Mouse (Mus musculus) hindbrain, embryonic 15.5 days (tissue): ENCODE data around the gene AC109138.7. TPM values are rescaled to one million over a fixed set of nuclear protein-coding genes. Genes with fewer than 3 reads are reported as not detected.

Experiments used
- ATAC-seq: fragments of 200-750 bp; cut with Nextera tagmentation; 2 replicates; pipeline ENCODE4 v1.8.0; 2017; ENCODE audit warnings: low read depth, moderate number of reproducible peaks, moderate TSS enrichment; ENCODE audit not compliant: low FRiP score
- H3K27ac ChIP-seq: fragments of 300-500 bp; sonication (generic); replicated peaks from 2 replicates; pipeline ENCODE4 v1.5.1; 2015; ENCODE audit warnings: mild to moderate bottlenecking, inconsistent platforms
- H3K27me3 ChIP-seq: fragments of 300-500 bp; sonication (generic); 2 replicates; pipeline ENCODE4 v1.6.1; 2015; ENCODE audit warnings: control low read depth, inconsistent platforms
- H3K36me3 ChIP-seq: fragments of 300-500 bp; sonication (generic); 2 replicates; pipeline ENCODE4 v1.6.1; 2015; ENCODE audit warnings: control low read depth, inconsistent platforms
- H3K4me1 ChIP-seq: fragments of 300-500 bp; sonication (generic); replicated peaks from 2 replicates; pipeline ENCODE4 v1.6.1; 2015; ENCODE audit warnings: control low read depth, inconsistent platforms
- H3K4me2 ChIP-seq: fragments of 300-500 bp; sonication (generic); 2 replicates; pipeline ENCODE4 v1.6.1; 2015; ENCODE audit warnings: moderate library complexity, mild to moderate bottlenecking, inconsistent platforms
- H3K4me3 ChIP-seq: fragments of 300-500 bp; sonication (generic); 2 replicates; pipeline ENCODE4 v1.5.1; 2015; ENCODE audit warnings: mild to moderate bottlenecking, inconsistent platforms
- H3K9ac ChIP-seq: fragments of 300-500 bp; sonication (generic); 2 replicates; pipeline ENCODE4 v1.6.1; 2015; ENCODE audit warnings: inconsistent platforms
- H3K9me3 ChIP-seq: fragments of 300-500 bp; sonication (generic); 2 replicates; pipeline ENCODE4 v1.6.1; 2016; ENCODE audit warnings: control low read depth, inconsistent platforms
- WGBS: fragments of 180-500 bp; shearing (Covaris S2); methylation state at CpG from one replicate; pipeline ENCODE4 v1.1.7; 2015; 5-methylcytosine and 5-hydroxymethylcytosine counted together
- polyA plus RNA-seq: library from polyadenylated mRNA; unstranded; fragments of >200 nt; fragmentation: Nextera tagmentation; extraction: Ambion mirVana; gene quantifications from 2 replicates; pipeline ENCODE4 v1.2.1, GENCODE M21; 2015

The AC109138.7 gene
- polyA plus RNA-seq, result not detected in 2 replicates

DNA sequence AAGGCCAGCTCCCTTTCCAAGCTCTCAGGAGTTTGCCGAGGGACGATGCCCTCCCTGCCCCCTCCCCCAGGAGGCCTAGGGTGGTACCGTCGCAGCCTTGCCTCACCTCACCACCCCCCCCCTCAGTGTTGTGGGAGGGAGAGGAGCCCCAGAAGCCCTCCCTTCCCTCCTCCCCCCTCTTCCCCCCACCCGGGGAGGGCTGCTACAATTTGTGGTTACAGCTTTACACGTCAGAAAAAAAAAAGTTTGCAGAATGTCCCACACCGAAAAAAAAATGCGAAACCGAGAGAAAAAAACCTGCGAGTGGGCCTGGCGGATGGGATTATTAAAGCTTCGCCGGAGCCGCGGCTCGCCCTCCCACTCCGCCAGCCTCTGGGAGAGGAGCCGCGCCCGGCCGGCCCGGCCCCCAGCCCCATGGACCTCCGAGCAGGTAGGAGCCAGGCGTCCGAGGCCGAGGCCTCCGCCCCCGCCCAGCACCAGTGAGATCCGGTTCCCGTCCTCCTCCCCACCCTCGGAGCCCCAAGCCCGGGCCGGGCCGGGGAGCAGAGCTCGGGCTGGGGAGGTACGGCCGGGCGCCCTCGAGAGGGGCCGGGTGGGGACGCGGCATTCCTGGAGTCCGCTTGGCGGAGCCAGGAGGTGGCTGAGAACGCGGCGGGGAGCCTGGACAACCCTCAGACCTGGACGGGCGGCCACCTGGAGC, at the start of gene AC109138.7, which contains the start of gene Clcf1:
AC109138.7 (plus strand) TSS at position 287 of the 700 bp plus-strand sequence.
Clcf1 (plus strand) TSS at position 168 of the 700 bp plus-strand sequence.
- peak within 1 kb of the TSS; percentile 97 for H3K4me2 ChIP-seq
- under 1% methylated on average over 44 of the region's 49 CpGs for WGBS
- H3K27me3 ChIP-seq, result peaks cover 56% of the 10 kb centered on the region

DNA sequence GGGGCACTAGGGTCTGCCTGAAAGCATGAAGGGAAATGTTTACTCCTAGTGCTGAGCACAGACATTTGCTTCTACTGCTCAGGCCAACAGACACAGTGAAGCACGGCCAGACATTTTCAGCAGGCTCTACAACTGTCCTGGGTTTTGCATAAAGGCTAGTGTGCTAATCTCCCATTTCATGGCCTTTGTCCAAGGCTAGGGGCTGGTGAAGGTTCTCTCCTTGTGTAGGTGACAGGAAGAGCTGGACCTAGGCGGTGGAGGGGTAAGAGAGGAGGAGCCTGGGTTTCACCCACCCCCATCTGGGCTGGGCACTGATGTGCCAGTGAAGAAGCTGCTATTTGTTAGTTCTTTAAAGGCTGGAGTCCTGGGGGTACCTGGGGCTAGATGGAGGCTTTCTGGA, 49.4 kb upstream of the AC109138.7 start:
- WGBS, result 76% methylated on average over 2 of the region's 2 CpGs
- Histone ChIP-seq H3K27ac (no peak overlapping the region), H3K9me3 (no peaks in the 10 kb centered on the region), H3K4me1 (peaks cover 22% of the 10 kb centered on the region), H3K9ac (no peak overlapping the region), H3K4me3 (no peak overlapping the region), H3K36me3 (peaks cover 9% of the 10 kb centered on the region), H3K4me2 (no peak overlapping the region), H3K27me3 (no peaks in the 10 kb centered on the region)
- ATAC-seq, result no peak

More for the DNA sequence above, at the start of gene AC109138.7, which contains the start of gene Clcf1:
- no peak for ATAC-seq
- H3K27ac ChIP-seq, result 0 out of 2 replicates have a peak within 1 kb of the TSS, but pooled peaks have one; percentile 15
- H3K4me3 ChIP-seq, result peak within 1 kb of the TSS; percentile 49
- no peaks in the 10 kb centered on the region for H3K36me3 ChIP-seq
- peaks cover 38% of the 10 kb centered on the region for H3K4me1 ChIP-seq
- no peaks in the 10 kb centered on the region for H3K9me3 ChIP-seq
- peak within 1 kb of the TSS; percentile 46 for H3K9ac ChIP-seq

DNA sequence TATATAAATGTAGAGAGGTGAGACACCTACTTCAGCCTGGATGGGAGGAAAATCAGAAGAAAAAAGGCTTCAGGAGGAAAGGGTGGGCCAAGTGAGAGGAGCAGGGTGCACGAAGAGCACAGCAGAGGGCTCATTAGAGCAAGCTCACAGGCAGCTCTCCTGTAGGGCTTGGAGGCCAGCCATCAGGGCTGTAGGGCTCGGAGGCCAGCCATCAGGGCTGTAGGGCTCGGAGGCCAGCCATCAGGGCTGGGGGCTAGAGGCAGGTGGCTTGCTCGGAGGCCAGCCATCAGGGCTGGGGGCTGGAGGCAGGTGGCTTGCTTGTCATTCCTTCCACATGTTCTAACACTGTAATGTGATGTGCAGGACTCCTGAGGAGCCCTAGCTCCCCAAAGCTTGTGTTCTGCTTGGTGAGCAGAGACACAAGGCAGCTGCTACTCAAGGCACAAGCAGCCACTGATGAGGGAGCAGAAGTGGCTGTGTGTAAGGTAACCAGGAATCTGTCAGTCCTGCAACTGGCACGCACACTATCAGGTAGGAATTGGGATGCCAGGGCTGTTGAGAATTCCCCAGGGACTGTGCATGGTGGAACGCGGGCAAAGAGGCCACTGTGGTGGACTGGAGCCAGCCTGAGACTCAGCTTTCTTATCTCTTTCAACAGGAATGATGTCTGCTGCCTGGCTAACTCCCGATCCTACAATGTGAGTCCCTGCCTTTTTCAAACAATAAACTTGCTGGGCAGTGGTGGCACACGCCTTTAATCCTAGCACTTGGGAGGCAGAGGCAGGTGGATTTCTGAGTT, 47.3 kb upstream of the AC109138.7 start:
- Histone ChIP-seq H3K27ac (no peak overlapping the region), H3K4me1 (peaks cover 29% of the 10 kb centered on the region), H3K36me3 (no peaks in the 10 kb centered on the region), H3K4me2 (no peak overlapping the region), H3K9me3 (no peaks in the 10 kb centered on the region), H3K9ac (no peak overlapping the region), H3K4me3 (no peak overlapping the region), H3K27me3 (no peaks in the 10 kb centered on the region)
- 73% methylated on average over 9 of the region's 9 CpGs for WGBS
- no peak for ATAC-seq

DNA sequence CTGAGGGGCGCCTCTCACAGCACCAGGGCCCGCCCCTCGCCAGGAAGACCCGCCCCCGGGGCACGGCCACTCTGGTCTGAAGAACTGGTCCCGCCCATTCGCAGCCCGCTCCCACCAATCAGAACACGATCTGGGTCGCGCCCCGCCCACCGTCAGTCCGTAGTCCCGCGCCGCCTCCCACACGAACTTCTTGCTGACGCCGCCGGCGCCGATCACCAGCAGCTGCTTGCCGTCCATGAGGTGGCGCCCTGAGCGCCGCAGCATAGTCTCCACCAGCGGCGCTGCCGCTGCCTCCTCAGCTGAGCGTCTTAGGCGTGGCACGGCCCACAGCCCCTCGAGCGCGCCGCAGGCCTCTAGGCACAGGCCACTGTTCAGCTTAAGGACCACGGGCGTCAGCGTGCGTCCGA, 44.8 kb upstream of the AC109138.7 start:
- no peaks in the 10 kb centered on the region for H3K27me3 ChIP-seq
- H3K36me3 ChIP-seq, result no peaks in the 10 kb centered on the region
- H3K9ac ChIP-seq, result peak overlapping the region; percentile 64
- H3K4me3 ChIP-seq, result peak overlapping the region; percentile 43
- under 1% methylated on average over 41 of the region's 43 CpGs for WGBS
- H3K4me1 ChIP-seq, result peaks cover 11% of the 10 kb centered on the region
- peak overlapping the region; percentile 83 for H3K4me2 ChIP-seq
- H3K27ac ChIP-seq, result peak overlapping the region; percentile 93
- peak; percentile 95 for ATAC-seq
- no peaks in the 10 kb centered on the region for H3K9me3 ChIP-seq

DNA sequence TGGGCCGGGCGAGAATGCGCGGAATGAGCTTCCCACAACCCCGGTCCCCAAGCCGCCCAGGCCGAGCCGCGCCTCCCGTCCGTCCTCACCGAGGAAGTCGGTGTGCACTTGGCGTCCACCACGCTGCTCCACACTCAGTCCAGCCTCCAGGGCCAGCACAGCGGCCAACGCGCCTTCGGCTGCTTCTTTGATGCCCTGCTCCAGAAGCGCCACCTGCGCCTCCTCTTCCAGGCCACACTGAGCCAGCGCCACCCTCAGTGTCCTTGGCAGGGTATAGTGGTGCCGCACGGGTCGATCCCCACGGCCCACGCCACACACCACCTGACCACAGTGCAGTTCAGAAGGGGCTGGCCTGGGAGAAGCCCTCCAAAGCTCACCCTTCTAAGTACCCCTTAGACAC, 44.3 kb upstream of the AC109138.7 start:
- Histone ChIP-seq H3K4me1 (peaks cover 11% of the 10 kb centered on the region), H3K9me3 (no peaks in the 10 kb centered on the region), H3K4me2 (peak overlapping the region; percentile 83), H3K9ac (peak overlapping the region; percentile 64), H3K27me3 (no peaks in the 10 kb centered on the region), H3K36me3 (no peaks in the 10 kb centered on the region), H3K4me3 (peak overlapping the region; percentile 43), H3K27ac (peak overlapping the region; percentile 93)
- ATAC-seq, result peak; percentile 65
- 4% methylated on average over 27 of the region's 27 CpGs for WGBS

DNA sequence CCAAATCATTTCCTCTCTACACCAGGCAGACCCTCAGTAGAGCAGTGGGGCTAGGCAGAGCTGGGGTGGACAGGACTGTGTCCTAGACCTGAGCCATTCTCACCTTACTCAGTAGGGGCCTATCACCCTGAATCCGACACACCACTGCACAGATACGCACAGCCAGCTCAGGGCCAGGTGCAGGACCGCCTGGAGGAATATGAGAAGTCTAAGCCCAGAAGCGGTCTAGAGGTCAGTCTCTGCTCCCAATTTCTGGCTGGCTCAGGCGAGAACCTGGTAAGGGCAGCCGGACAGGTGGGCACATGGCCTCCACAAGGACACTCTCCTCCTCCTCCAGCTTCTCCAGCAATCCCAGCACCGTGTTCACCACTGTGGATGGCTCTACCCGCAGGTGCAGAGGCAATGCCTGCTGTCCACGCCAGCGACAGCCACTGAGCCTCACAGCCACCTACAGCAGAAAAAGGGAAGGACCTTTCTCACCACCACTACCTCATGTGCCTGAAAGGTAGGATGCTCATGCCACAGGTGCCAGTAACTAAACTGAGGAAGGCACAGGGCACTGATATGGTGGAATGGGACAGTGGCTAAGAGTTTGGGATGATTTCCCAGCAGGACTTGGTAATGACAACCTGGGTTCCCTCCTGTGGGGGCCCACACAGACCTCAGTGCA, 43.3 kb upstream of the AC109138.7 start:
- no peak for ATAC-seq
- WGBS, result 93% methylated on average over 10 of the region's 10 CpGs
- Histone ChIP-seq H3K4me2 (no peak overlapping the region), H3K4me1 (peaks cover 20% of the 10 kb centered on the region), H3K36me3 (no peaks in the 10 kb centered on the region), H3K9ac (no peak overlapping the region; the same call in 1 of the 2 replicates), H3K27me3 (no peaks in the 10 kb centered on the region), H3K4me3 (no peak overlapping the region), H3K9me3 (no peaks in the 10 kb centered on the region), H3K27ac (0 out of 2 replicates have a peak overlapping the region, but pooled peaks have one; percentile 93)

DNA sequence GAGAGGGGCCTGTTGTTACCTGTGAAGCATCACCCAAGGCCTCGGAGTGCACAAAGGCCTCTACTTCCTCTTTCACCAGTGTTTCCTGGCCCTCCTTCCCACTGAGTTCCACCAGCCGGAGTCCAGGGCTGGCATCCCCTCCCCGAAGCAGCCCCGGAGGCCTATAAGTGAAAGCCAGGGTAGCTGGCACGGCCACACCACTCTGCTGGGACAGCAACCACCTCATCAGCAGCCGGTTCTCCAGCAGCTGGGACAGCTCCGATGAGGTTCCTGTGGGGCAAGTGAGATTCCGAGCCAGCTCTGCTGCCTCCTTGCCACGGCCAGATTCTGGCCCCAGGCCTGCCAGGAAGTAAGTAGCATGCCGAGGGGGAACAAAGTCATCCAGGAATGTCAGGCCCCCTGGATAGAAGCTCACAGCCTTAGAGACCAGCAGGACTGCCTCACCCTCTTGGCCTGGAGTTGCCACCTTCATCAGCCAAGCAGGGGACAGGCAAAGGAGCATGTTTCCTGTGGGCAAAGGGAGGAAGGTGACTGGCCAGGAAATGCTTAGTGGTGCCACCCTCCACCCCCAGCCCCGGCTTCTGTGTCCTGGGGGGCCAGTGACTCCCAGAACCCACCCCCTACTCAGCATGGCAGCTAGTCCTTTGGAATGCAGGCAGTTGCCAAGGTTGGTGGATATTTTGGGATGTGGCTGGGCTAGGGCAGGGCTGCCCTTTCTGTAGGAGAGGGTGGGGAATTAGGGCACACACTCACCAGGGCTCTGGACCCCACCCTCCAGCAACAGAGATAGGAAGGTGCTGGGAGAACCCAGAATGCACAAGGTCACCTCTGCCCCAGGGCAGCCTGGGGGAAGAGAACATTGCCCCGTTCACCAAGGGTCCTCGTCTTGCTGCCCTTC, 42.5 kb upstream of the AC109138.7 start:
- peaks cover 20% of the 10 kb centered on the region for H3K4me1 ChIP-seq
- no peak overlapping the region for H3K4me3 ChIP-seq
- 70% methylated on average over 13 of the region's 13 CpGs for WGBS
- no peak overlapping the region for H3K27ac ChIP-seq
- no peaks in the 10 kb centered on the region for H3K9me3 ChIP-seq
- no peaks in the 10 kb centered on the region for H3K27me3 ChIP-seq
- no peak overlapping the region for H3K4me2 ChIP-seq
- no peak overlapping the region; the same call in 1 of the 2 replicates for H3K9ac ChIP-seq
- ATAC-seq, result no peak
- H3K36me3 ChIP-seq, result no peaks in the 10 kb centered on the region

DNA sequence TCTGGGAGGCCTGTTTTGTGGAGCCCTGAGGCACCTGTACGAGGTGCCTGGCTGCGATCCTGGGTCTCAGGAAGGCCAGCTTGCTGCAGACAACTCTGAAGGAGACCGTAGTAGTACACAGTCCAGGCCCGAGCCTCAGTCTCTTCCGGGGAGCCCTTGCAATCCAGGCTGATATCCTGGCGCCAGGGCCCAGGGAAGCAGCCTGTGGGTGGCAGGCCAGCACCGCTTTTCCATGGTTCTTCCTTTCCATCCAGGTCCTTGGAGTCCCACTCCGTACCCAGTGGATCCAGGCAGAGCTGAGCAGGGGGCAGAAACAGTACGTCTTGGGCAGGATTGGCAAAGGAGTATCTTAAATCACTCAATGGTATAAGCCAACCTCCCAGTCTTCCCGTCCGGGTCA, 41.2 kb upstream of the AC109138.7 start:
- no peaks in the 10 kb centered on the region for H3K9me3 ChIP-seq

DNA sequence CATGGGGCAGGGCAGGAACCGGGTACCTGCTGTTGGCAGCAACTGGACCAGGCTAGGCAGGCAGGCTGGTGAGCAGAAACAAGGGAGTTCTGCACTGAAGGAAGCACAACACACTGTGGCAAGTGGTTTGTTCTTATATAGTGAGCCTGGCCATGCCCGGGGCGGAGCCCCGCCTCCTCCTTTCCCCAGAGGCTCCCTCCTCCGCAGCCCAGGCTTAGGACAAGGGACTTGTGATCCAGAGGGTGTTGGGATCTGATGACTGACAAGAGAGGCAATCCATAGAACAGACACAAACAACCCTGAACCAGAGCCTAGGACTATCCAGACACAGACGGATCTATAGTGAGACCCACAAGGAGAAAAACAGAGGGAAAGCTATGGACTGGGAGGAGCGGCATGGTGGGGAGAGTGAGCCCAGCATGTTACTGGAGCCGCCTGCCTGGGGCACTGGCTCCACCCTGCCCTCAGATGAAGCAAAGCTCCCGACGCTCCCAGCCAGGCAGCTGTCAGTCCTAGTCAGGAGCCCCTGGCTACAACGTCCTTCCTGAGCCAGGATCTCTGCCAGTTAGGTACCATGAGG, 38.7 kb upstream of the AC109138.7 start, which contains the start of gene Carns1:
Carns1 (minus strand) TSS at position 112 of the 580 bp plus-strand sequence.
- Histone ChIP-seq H3K9me3 (no peaks in the 10 kb centered on the region), H3K27ac (no peak within 1 kb of the TSS), H3K36me3 (no peaks in the 10 kb centered on the region), H3K4me3 (no peak within 1 kb of the TSS), H3K9ac (no peak within 1 kb of the TSS), H3K4me2 (peak within 1 kb of the TSS; percentile 30), H3K27me3 (no peaks in the 10 kb centered on the region), H3K4me1 (peaks cover 11% of the 10 kb centered on the region)
- ATAC-seq, result no peak
- 5% methylated on average over 11 of the region's 11 CpGs for WGBS

More for the DNA sequence above, 41.2 kb upstream of the AC109138.7 start:
- Histone ChIP-seq H3K4me3 (no peak overlapping the region), H3K27ac (no peak overlapping the region), H3K4me2 (no peak overlapping the region), H3K9ac (no peak overlapping the region), H3K27me3 (no peaks in the 10 kb centered on the region), H3K36me3 (no peaks in the 10 kb centered on the region), H3K4me1 (peaks cover 20% of the 10 kb centered on the region)
- ATAC-seq, result no peak
- 59% methylated on average over 11 of the region's 11 CpGs for WGBS

DNA sequence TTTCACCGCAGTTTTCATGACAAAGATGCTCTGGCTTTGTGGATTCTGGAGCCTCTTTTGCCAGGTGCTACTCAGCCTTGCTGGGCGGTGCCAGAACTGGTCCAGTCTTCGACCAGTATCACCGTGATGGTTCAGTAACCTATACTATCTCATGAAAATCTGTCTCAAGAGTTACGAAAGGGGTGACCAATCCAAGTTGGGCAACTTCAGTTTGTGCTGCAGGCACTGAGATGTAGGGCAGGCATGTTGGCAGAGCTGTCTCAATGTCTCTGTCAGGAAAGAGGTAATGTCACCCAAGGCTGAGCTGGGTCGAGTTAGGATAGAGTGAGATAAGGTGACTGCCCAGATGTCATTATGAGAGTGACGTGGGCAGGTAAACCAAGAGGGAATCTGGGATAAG, 33.7 kb upstream of the AC109138.7 start:
- no peaks in the 10 kb centered on the region for H3K27me3 ChIP-seq
- no peak overlapping the region for H3K4me3 ChIP-seq
- H3K9ac ChIP-seq, result no peak overlapping the region
- H3K4me1 ChIP-seq, result peaks cover 13% of the 10 kb centered on the region
- no peaks in the 10 kb centered on the region for H3K9me3 ChIP-seq
- no peak overlapping the region for H3K27ac ChIP-seq
- no peak for ATAC-seq
- no peak overlapping the region for H3K4me2 ChIP-seq
- WGBS, result 91% methylated on average over 7 of the region's 7 CpGs
- no peaks in the 10 kb centered on the region for H3K36me3 ChIP-seq

DNA sequence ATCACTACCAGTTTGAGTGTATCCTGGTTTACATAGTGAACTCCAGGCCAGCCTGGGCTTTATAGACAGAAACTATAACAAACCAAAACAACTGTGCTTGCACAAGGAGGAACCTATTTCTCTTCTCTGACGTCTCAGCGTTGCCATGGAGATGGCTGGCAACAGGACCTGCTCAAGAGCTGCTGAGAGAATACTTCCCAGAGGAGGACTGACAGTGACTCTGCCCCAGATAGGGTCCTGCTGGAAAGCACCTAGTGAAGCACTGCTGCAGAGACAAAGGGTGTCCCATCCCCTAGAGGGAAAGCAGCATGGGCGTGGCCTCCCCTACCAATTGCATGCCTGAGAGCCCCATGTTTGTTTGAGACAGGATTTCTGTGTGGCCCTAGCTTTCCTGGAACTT, 32.3 kb upstream of the AC109138.7 start:
- H3K9me3 ChIP-seq, result no peaks in the 10 kb centered on the region
- H3K4me1 ChIP-seq, result peaks cover 11% of the 10 kb centered on the region
- H3K4me3 ChIP-seq, result no peak overlapping the region
- H3K9ac ChIP-seq, result no peak overlapping the region
- WGBS, result 40% methylated on average over 3 of the region's 3 CpGs
- H3K36me3 ChIP-seq, result no peaks in the 10 kb centered on the region
- H3K27ac ChIP-seq, result no peak overlapping the region
- H3K4me2 ChIP-seq, result no peak overlapping the region
- H3K27me3 ChIP-seq, result no peaks in the 10 kb centered on the region
- no peak for ATAC-seq
